Mouse (Mus musculus) embryo, embryonic 11.5 days (tissue): ENCODE measurements around the gene Pcare.

Experiments
- DNase-seq: peaks from one replicate; pipeline ENCODE4 v3.0.0-alpha.2; 2012; ENCODE audit warnings: low read depth, low spot score

The Pcare gene

DNA sequence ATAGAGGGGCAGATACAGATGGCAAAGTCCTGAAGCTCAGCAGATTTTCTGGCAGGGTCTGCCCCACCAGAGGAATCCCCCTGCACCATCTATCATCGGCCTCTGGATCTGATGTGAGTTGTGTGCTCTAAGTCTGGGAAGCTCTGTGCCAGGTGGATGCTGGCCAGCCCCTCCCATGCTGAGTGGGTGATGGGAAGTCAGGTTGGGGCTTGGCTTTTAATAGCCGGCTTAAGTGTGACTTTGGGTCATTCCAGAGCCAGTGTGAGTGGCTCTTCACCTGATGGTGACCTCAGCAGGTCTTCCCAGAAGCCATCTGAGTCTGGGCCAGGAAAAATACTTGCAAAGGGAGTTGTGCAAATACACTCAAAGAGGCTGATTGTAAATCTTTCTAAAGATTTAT is 22.0 kb downstream of the Pcare start:
- DNase-seq, result no peak

DNA sequence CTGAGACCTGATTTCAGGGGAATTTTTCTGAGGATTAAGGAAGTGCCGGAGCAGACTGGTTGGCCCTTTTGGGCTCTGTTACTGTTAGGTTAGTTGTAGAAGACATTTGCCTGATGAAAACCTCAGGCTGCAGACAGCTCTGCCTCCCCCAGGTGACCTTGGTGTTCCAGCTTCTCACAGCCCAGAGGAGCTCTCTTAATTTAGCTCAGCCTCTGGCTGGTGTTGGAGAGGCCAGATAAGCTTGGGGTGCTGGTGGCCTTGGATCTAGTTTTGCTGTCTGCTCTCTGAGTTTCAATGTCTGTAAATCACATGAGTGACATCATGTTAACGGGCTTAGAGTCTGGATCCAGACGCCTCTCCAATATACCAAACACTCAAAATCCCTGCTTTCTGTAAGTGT is 31.7 kb downstream of the Pcare start:
- DNase-seq, result no peak

DNA sequence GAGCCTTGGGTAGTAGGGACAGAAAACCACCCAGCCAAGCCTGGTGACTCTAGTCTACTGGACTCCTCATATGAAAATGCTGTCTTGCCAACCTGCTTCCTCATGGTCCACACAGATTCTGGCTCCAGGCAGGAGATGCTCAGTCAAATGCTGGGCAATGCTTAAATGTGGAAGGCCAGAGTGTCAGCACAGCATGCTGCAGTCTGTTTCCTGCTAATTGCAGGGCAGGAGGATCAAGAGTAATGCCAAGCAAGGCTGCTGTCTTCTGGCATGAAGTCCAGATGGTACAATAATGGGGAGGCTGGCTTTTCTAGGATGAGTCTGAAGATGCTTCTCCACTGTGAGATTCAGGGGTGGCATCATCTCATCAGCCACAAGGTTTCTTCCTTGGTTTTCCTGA is 32.3 kb downstream of the Pcare start:
- no peak for DNase-seq

DNA sequence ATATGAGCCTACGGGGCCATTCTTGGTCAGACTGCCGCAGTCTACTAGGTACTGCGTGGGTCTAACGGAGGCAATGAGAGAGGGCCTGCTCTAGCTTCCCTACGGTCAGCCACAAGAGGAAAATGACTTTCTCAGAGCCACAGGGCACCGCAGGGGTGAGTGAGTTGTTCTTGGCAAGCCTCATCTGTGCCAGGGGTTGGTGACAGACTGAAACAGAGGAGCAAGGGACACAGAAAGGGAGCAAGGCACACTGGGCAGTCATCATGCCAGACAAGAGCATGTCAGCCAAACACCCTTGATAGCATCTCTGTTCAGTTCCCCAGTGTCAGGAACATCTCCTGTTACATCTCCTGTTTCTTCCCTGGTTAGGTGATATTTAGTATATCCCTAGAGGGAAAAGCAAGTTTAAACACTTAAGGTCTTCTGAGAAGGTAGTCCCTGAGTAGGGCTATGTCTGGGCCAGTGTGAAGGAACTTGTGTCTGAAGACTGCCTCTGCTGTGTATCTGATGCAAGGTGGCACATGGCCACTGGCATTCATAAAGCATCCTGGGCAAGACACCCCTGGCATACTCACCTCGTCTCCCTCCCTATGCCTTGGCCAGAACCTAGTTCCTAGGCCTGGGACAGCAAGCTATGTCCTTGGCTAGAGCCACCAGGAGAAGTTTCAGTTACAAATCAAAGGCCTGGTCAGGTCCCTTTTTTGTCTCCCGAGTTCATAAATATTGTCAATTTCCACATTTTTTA is 34.6 kb downstream of the Pcare start:
- DNase-seq, result no peak

DNA sequence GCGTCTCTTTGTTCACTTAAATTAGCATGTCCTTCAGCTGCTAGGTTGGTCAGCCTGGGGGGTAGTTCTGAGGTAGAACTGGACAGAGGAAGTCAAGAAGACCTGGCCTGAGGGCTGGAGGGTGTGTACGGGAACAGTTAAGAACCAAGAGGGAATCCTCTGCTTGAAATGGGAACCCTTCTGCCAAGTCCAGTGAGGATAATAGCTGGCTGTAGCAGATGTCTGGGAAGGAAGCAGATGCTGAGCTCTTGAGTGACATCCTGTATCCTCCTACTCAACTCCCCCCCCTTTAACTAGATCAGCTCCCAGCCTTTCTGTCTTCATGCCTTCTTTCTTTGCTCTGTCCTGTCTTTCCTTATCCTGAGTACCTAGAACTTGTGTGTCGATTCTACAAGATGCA is 37.7 kb downstream of the Pcare start:
- no peak for DNase-seq

DNA sequence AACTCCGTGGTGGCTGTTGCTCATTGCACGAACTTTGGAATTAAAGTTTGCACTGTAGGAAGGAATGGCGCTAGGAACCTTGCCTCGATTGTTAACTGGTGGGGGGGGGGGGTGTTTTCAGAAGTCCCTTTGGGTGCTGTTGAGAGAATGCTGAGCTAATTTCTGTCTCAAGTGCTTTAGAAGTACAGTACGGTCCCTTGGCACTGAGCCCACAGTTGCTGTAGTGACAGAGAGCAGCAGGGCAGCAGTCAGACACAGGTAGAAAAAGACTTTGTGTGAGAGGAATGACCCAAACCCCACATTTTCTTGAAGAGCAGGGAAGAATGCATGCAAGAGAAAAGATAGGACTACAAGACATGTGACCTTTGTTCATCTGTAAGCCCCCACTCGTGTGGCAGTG is 40.4 kb downstream of the Pcare start:
- DNase-seq, result no peak

DNA sequence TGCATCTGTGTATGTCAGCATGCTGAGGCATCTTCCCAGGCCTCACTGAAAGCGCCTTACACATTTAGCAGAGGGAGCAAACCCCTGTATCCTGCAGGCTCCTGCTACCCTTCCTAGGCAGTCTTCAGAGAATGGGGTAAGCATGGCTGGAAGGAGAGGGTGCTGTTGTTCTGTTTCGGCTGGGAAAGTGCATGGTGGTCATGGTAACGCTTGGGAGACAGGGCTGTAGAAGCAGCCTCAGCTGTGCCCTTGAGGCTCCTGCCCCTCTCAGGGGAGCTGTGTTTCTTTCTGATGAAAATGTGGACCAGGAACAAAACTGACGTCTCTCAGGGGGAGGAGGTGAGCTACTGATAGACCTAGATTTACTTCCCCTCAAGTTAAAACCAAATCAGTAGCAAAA is 45.0 kb downstream of the Pcare start:
- no peak for DNase-seq

DNA sequence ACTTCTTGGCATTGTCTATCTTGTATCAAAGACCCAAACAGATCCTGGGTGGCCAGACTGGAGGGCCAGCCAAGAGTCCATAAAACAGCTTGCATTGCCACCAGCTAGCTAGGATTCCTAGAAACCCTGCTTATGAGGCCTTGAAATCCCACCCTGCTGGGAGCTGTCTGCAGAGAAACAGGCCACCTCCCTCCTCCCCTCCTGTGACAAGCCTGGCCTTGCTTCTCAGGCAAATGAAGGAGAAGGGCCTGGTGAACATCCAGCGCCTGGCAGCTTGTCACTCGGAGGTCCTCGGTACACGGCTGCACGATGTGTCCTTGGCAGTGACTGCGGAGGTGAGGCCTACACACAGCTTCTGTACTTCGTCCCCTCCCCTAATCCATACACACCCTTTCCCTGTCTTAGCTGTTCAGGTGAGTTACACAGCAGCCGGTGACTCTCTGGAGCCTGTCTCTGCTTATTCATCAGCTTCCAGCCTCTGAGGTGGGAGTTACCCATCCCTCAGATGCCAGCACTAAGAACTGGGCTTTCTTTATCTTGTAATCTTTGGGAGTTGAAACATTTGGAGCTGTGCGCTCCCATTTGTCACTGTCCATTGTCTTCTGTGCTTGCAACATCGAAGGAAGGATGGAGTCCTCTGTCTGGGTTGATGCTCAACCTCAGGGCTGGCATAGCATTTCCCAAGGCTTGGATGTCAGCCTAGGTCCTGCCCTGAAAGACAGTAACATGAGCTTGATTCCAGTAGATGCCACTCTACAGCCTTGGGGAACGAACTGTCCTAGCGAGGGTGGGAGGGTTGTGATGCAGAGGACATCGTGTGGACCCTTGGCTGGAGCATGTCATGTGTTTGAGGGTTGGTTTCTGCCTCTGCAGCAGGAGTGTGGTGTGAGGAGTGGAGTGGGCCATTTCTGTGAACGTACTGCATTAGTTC is 46.9 kb downstream of the Pcare start:
- DNase-seq, result no peak

DNA sequence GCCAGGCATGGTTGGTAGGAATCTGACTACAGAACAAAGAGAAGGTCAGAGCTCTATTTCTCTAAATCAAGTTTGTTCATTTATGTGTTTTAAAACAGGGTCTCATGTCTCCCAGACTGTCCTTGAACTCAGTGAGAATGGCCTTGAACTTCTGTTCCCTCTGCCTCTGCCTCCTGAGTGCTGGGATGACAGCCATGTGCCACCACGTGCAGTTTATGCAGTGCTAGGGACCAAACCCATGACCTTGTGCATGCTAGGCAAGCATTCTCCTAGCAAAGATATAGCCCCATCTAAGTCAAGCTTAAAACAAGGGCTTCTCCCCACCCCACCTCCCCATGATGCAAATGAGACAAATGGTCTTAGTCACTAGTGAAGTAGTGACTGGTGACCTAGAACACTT is 47.6 kb downstream of the Pcare start:
- no peak for DNase-seq

DNA sequence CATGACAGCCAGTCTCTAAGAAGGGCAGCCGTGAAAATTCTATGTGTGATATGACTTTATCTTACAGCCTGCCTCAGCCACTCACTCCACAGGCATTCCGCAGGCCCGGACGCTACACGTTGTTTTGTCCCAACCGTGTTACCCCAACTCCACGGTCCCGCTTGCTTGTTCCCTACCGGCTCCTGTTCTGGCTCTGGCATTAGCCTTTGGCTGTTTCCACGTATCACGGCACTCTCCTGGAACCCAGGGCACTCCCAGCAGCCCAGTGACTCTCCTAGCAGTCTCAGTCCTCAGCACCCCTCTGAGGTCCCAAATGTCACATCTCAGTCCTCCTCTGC is 54.1 kb downstream of the Pcare start:
- DNase-seq, result no peak

DNA sequence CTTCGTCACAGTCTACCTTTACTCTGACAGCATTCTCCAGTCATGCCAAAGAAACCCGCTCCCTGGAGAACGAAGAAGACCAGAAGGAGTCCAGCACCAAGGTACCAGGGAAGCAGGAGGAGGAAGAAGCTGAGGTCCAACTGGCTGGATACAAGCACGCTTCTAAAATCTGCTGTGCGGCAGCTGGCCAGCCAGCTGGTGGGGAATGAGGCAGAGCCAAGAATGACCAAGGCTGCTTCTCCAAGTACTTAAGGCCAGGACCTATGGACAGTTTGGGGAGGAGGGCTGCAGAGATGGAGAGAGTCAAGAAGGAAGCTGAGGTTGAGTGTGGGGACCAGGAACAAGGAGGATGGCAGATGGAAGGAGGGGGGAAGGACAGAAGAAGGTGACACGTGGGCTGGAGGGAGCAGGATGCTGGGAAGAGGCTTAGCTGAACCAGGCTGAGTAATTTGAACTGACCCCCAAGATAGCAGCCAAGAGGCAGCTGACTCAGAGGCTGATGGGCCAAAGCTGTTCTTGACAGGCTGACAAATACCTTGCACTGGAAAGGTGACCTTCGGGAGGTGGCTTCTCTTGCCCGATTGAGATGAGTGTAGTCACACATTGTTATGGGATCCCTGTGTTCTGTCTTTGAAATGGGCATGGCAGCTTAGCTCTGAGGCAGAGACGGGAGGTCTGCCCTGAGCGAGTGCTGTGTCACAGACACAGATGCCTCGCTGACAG is 54.6 kb downstream of the Pcare start:
- DNase-seq, result no peak

DNA sequence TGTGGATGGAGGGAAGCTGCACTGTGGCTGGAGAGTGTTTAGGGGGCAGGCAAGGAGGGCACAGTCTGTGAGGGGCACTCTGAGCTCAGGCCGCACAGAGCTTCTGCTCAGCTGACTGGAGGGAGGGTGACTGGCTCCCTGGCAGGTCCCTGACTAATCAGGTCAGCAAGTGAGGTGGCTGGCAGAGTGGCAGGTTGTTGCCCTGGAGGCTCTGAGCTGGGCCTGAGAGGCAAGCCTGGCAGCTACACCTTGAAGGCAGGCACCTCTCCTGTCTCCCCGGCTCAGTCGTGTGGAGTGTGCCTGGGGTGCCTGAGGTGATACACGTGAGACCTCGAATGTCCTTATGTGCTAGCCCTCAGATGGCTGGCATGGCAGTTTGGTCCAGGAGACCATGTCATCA is 56.3 kb downstream of the Pcare start:
- no peak for DNase-seq

DNA sequence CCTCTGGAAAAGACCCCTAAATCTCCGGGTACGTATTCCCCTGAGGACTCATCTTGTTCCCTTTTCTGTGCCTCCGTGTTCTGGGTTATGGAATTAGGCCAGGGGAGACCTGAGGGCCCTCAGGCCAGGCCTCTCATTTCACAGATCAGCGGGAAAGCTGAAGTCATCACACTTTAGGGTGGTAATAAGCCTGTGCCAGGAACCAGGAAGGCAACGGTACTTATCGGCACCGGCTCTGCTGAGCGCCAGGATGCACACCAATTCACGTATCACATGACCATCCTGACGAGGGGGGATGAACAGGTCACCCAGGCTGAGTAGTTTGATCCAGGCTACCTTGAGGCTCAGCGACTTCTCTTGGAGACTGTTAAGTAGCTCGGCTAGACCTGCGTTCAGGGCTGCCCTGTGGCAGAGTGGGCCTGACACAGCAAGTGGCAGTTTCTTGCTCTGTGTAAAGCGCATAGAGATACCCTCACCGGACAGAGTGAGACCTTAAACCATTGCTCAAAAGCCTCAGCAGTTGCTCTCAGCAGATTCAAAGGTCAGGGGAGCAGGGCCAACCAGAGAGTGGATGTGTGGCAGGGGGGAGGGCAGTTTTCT is 56.9 kb downstream of the Pcare start:
- no peak for DNase-seq

DNA sequence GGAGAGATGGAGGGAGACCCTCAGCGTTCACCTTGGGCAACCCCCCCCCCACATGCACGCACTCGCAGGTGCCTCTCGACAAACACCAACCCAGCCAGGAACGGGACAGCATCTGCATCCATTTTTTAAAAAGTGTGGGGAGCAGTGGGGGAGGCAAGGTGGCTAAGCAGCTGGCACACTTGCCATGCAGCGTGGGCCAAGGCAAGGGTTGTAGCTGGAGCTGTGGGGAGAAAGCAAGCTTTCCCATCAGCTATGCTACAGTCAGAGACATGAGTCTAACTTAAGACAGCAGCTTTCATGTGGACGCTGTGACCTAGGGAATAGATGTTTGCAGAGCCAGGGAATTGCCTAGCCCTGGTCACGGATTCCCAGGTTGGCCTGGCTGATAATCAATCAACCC is 57.5 kb downstream of the Pcare start:
- DNase-seq, result no peak

DNA sequence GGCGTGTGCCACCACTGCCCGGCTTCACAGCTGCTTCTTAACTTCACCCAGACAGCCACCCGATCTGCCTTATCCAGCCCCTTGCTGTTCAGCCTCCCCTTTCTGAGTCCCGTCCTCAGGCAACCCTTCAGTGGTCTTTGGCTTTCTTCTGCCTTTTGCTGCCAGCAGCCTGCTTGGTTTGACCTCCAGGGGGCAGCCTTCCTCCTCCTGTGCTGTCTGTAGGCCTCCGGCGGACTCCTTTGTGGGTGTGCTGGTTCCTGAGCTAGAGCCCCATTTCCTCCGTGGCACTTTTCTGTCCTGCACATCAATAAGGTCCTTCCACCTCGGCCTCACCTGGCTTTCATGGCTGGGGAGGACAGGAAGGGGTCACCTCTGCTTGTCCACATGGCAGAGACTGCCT is 58.9 kb downstream of the Pcare start:
- no peak for DNase-seq
